Mouse (Mus musculus): Measurements from ENCODE around the gene Ccdc113. TPM values are rescaled to one million over a fixed set of nuclear protein-coding genes. Genes with fewer than 3 reads are reported as not detected.

The Ccdc113 gene
- polyA plus RNA-seq, 1 experiment from 2014 or later: not detected

Other genes starting within 250 kb of the Ccdc113 start
- gene Cngb1, start 227.5 kb upstream of the Ccdc113 start, polyA plus RNA-seq (2014; fragmentation: Nextera tagmentation; extraction: Ambion mirVana): 0.10 and 0.32 TPM in 2 replicates
- not detected in 2 replicates for gene Tepp, start 223.5 kb upstream of the Ccdc113 start, polyA plus RNA-seq (2014; fragmentation: Nextera tagmentation; extraction: Ambion mirVana)
- 6.6 and 7.2 TPM in 2 replicates for gene Zfp319, start 202.1 kb upstream of the Ccdc113 start, polyA plus RNA-seq (2014; fragmentation: Nextera tagmentation; extraction: Ambion mirVana)
- 36.5 and 37.6 TPM in 2 replicates for gene Usb1, start 201.8 kb upstream of the Ccdc113 start, polyA plus RNA-seq (2014; fragmentation: Nextera tagmentation; extraction: Ambion mirVana)
- gene Mmp15, start 181.8 kb upstream of the Ccdc113 start, polyA plus RNA-seq (2014; fragmentation: Nextera tagmentation; extraction: Ambion mirVana): 8.9 and 9.9 TPM in 2 replicates
- 146 and 160 TPM in 2 replicates for gene Cfap20, start 99.2 kb upstream of the Ccdc113 start, polyA plus RNA-seq (2014; fragmentation: Nextera tagmentation; extraction: Ambion mirVana)
- 14.6 and 19.9 TPM in 2 replicates for gene Csnk2a2, start 44.0 kb upstream of the Ccdc113 start, polyA plus RNA-seq (2014; fragmentation: Nextera tagmentation; extraction: Ambion mirVana)
- gene Prss54, start 42.3 kb downstream of the Ccdc113 start, polyA plus RNA-seq (2014; fragmentation: Nextera tagmentation; extraction: Ambion mirVana): not detected in 2 replicates
- gene Gins3, start 99.4 kb downstream of the Ccdc113 start, polyA plus RNA-seq (2014; fragmentation: Nextera tagmentation; extraction: Ambion mirVana): 32.5 and 35.3 TPM in 2 replicates
- 21.2 and 26.4 TPM in 2 replicates for gene Ndrg4, start 142.9 kb downstream of the Ccdc113 start, polyA plus RNA-seq (2014; fragmentation: Nextera tagmentation; extraction: Ambion mirVana)
- 20.1 and 21.0 TPM in 2 replicates for gene Setd6, start 181.8 kb downstream of the Ccdc113 start, polyA plus RNA-seq (2014; fragmentation: Nextera tagmentation; extraction: Ambion mirVana)